Mouse (Mus musculus) adrenal gland, adult 8-10 months (tissue): ENCODE measurements around the gene Treh. TPM values are rescaled to one million over a fixed set of nuclear protein-coding genes. Genes with fewer than 3 reads are reported as not detected.
A peak's percentile ranks its signal among the peaks of the same experiment; 100 is the strongest.

ENCODE experiments used
- DNase-seq: peaks from one replicate; pipeline ENCODE4 v3.0.0; 2022
- total RNA-seq, 4 experiments: library from RNA; stranded (reverse); gene quantifications; 2 replicates each; pipeline ENCODE4 v1.2.4; 2022

The Treh gene
- total RNA-seq, 4 experiments from 2014 or later, result not detected

GRCm38 (mm10) chr9:44679565-44679964 is 6.5 kb downstream of the Treh start:
- DNase-seq, result no peak

DNA sequence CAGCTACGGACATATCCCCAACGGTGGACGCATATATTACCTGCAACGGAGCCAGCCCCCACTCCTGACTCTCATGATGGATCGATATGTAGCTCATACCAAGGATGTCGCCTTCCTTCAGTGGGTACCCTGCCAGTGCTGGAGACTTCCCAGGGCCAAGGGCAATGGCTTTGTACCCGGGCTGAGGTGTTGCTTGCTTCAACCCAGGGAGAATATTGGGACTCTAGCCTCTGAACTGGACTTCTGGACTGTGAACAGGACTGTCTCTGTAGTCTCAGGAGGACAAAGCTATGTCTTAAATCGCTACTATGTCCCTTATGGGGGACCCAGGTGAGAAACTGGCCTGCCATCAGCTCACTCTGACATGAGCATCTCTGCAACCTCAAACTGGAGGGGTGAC is 10.0 kb downstream of the Treh start:
- DNase-seq, result no peak

DNA sequence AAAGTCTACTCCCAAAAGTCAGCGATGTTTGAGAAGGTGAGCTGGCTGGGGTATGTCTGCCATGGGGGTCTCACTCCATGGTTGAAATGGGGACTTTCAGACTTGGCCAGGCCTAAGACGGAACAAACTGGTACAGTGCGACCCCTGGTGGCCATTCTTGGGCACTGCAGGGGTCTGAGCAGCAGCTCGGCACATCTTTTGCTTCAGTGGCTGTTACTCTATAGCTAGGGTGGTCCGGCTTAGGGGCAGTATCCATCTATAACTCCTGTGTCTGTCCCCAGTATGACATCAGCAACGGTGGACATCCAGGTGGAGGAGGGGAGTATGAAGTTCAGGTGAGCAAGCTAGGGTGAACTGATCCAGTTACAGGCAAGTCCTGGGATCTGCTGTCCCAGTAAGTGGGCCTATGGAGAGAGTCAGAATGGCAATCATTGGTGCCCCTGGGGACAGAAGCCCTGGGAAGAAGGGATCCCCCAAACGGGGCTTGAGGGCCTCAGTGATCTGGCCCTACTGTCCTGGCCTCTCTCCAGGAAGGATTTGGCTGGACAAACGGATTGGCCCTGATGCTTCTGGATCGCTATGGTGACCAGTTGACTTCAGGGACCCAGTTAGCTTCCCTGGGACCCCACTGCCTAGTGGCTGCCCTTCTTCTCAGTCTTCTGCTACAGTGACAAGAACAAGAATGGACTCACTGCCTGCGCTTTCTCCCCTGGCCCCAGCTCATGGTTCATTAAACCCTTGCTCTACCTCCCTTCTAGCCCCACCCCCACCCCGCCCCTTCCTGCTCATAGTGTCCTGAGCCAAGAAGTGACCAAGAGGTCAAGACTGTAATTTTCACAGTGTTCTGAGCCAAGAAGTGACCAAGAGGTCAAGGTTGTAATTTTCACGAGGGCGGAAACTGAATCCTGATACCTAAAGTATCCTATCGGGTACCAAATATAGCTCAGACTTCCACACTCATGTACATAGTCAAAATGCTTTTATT is 12.6 kb downstream of the Treh start:
- DNase-seq, result no peak

DNA sequence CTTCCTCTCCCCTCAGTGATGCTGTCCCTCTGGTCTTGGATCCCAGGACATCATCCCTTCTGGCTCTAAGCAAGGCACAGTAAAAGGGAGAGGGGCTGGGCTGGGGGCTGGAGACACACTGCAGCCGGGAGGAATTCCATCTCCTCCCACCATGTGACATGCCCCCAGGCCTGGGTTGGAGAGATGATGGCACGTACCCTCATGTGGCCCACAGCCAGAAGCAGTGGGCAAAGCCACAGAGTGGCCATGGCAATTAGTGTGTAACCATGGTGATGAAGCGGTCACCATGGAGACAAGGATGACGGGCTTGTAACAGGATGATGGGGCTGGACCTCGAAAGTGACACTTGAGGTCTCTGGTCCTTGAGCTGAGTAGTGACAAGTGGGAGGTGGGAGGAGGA is 13.6 kb downstream of the Treh start:
- DNase-seq, result no peak

- DNase-seq, result no peak
These were observed 15.0 kb downstream of the Treh start for GRCm38 (mm10) chr9:44688013-44688412.

GRCm38 (mm10) chr9:44690641-44691040 is 17.6 kb downstream of the Treh start:
- DNase-seq, result no peak

DNA sequence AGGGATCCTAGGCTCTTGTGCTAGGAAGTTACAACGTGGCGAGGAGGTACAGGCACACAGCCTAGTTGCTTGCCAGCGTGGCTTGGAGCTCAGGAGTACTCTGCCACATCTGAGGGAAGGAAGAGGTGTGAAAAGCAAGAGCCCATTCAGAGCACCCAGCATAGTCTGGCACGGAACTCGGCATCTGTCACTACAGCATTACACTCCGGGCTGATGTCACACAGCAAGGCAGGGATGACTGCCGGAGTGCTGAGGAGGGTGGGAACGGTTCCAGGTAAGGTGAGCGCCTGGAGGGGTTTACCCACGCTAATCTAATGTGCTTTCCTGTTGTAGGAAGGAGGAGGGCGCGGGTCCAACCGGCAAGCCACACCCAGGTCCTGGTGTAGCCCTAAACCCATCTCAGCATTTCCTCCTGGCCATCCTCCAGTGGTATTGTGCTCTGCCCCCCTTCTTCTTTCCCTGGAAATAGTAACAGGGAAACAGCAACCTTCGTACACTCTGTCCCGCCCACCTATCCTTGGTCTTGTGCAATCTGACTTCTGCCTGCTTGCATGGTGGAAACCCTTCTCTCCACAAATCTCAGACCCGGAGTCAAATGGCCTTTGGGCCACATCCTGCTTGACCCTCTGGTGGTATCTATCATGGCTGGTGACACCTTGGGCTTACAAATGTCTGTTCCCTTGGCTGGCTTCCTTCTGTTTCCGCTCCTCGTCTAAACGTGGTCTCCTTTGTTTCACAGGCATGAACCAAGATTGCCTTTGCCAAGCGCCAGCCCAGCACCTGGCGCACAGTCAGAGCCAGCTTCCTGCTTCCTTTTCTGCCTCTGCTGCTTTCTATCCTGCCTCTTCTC is 18.9 kb downstream of the Treh start:
- DNase-seq, result peak; percentile 77

GRCm38 (mm10) chr9:44693071-44693470 is 20.0 kb downstream of the Treh start:
- DNase-seq, result no peak

GRCm38 (mm10) chr9:44697866-44698265 is 24.8 kb downstream of the Treh start:
- DNase-seq, result no peak

GRCm38 (mm10) chr9:44699196-44699595 is 26.2 kb downstream of the Treh start:
- DNase-seq, result no peak

DNA sequence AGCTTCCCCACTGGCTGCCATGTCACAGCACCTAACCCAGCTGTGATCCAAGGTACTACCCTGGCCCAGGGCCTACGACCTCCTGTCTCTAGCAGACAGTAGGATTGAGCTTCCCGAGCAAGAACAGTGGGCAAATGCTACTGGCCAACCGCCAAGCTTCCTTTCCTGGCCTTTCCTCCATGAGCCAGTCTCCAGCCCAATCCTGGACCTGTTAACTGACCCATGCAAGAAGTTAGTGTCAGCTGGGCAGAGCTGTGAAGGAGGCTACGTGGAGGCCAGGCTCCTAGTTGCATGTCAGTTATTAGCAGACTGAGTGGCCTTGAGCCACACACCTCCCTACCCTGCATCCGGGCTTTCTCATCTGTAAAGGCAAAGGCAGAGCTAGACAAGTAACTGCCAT is 26.7 kb downstream of the Treh start:
- no peak for DNase-seq

GRCm38 (mm10) chr9:44707749-44708428 is 34.9 kb downstream of the Treh start:
- DNase-seq, result no peak

DNA sequence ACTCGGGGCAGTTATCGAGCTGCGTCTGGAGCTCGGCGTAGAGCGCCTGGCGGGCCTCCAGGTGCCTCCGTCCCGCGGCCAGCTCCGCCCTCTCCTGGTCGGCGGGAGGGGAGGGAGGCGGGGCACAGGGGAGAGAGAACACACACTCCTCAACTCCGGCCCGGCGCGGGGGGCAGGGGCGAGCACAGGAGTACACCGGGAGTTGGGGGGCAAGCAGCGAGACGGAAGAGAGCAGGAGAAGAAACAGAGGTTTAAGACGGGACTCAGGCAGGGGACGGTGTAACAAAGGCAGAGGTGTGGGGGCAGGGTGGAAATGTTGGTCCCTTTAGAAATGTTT is 35.4 kb downstream of the Treh start:
- DNase-seq, result peak; percentile 71

GRCm38 (mm10) chr9:44708925-44709324 is 35.9 kb downstream of the Treh start:
- peak; percentile 73 for DNase-seq

DNA sequence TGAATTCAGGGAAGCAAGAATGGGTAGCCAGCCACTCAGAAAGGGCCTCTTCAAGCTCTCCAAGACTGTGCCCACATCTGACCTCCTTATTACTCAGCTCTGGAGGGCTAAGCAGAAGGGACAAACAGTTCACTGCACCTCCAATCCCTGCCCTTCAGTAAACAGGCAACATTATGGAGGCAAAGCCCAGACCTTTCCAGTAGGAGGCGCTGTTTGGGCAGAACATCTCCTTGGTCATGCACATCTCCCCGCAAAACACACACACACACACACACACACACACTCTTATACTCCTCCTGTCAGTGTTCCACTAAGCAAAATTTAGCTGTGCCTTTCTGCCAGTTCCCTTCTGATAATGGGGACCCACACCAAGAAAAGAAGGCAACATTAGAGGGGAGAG is 36.6 kb downstream of the Treh start:
- no peak for DNase-seq

DNA sequence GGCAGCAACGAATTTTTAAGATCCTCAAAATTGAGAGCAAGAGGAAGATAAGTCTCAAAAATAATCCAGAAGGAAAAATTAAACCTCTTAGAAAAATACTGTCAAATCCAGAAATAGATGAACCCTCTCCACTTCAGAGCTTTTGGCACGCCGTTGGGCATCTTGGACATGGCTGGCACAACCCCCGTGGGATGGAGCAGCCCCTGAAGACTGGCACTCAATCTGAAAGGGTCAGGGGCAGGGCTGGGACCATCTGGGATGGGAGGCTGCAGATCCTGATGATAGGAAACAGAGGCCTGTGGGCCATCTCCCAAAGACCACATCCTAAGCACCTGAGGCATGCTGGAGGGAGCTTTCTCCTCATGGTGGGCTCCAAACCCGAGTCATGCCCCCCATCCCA is 37.2 kb downstream of the Treh start:
- no peak for DNase-seq

DNA sequence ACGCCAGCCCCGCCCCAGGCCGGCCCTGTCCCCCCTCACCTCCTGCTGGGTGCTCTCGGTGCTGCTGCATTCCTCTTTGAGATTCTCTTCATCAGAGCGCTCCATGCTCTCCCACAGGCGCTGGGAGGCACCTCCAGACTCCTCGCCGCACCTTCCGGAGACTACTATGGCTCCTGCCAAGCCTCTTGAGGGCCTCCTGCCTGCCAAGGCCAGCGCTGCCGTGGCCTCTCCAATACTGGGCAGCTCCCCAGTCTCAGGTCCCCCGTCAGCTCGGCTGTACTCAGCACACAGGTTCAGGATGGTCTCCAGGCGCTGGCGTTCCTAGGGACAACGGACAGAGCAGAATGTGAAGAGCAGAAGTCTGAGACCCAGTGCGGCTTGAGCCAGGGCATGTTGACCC is 38.6 kb downstream of the Treh start:
- DNase-seq, result no peak

DNA sequence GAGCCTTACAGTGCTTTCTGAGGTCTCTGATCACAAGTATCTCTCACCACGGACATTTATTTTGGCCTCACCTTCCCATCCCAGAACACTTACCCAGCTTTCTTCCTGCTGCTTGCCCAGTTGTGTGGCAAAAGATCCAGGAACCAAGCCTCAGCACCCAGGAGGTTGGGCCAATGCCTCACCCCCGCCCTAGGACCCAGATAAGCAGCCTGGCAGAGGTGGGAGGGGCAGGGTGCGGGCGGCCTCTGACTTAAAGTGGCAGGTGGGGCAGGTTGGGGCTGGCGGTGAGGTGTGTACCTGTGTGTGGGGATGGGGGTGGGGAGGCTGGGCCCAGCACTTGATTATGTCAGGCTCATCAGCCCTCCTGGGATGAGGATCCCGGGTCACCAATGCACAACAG is 40.0 kb downstream of the Treh start:
- DNase-seq, result no peak

DNA sequence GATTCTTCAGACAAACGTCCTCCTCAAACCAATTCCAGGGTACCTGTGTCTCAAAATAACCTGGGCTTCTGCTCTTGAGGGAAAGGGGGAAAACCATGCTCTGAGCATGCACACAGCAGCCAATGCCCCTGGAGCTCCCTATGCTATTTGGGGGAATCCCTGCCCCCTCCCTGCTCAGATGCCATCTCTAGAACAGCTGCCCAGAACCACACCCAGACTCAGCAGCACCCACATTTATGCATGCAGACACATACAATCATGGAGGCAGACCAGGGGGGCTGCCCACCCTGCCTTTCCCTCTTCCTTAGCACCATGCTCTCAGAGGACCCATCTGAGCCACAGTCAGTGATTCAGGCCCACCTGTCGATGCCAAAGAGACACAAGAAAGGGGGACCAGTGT is 40.5 kb downstream of the Treh start:
- no peak for DNase-seq

DNA sequence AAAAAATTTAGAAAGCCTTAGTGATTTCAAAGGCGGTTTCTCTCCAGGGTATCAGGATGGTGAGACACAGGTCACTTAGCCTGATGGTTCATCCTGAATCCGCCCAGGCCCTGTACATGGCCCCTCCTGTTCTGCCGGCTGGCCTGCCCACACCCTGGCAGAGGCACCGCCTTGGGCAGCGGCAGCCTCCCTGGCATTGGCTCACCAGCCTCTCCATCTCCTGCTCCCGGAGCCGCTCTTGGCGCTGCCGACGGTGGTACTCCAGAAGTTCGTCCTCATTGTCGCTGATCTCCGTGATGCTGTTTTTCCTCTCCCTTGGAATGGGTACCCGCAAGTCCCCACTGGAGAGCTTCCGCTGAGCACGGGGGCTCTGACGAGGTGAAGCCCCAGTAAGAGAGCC is 42.1 kb downstream of the Treh start:
- DNase-seq, result no peak

DNA sequence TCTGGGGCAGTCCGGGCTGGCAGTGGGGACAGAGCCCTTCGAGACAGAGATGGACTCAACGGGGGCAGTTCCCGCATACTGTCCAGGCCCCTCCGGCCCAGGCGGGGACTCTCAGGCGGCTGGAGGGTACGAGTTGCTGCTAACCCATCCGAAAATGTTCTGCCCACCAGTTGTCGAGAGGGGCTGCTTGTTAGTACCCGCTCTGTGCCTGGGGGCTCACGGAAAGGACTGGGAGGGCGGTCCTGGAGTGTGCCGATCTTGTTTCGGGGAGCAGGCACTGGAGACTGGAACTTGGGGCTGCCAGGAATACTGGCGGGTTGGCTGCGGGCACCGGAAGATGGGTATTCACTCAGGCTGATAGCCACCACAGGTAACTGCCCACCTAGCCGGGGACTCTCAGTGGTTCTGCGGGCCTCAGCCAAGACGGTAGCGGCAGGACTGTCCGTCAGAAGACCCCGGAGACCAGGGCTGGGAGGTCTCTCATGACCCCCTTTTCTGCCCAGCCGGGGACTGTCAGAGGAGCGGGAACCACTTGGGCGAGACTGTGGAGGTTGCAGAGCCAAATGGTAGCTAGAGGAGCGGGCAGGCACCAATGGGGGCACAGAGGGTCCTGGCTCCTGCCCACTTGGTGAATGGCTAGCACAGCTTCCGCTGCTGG is 42.8 kb downstream of the Treh start:
- no peak for DNase-seq
